Mouse (Mus musculus) heart, embryonic 11.5 days (tissue): ENCODE measurements around the gene Wdr95. TPM values are rescaled to one million over a fixed set of nuclear protein-coding genes. Genes with fewer than 3 reads are reported as not detected.
A peak's percentile ranks its signal among the peaks of the same experiment; 100 is the strongest.

ENCODE experiments used
- ATAC-seq: fragments of 200-750 bp; cut with Nextera tagmentation; replicated peaks from 2 replicates; pipeline ENCODE4 v1.8.0; 2017; ENCODE audit warnings: moderate library complexity; ENCODE audit not compliant: insufficient number of reproducible peaks, low FRiP score, low TSS enrichment
- H3K27ac ChIP-seq: fragments of 300-500 bp; sonication (generic); 2 replicates; pipeline ENCODE4 v1.5.1; 2014; ENCODE audit warnings: mild to moderate bottlenecking, low read depth, low read length
- H3K27me3 ChIP-seq: fragments of 300-500 bp; sonication (generic); 2 replicates; pipeline ENCODE4 v1.6.1; 2014; ENCODE audit warnings: mild to moderate bottlenecking, low read length, mixed read lengths; ENCODE audit not compliant: control insufficient read depth, insufficient read depth
- H3K36me3 ChIP-seq: fragments of 300-500 bp; sonication (generic); 2 replicates; pipeline ENCODE4 v1.6.1; 2014; ENCODE audit warnings: mild to moderate bottlenecking, low read length, moderate library complexity, mixed read lengths; ENCODE audit not compliant: control insufficient read depth, insufficient read depth
- H3K4me1 ChIP-seq: fragments of 300-500 bp; sonication (generic); 2 replicates; pipeline ENCODE4 v1.6.1; 2014; ENCODE audit warnings: low read length; ENCODE audit not compliant: control insufficient read depth, insufficient read depth
- H3K4me2 ChIP-seq: fragments of 300-500 bp; sonication (generic); 2 replicates; pipeline ENCODE4 v1.6.1; 2014; ENCODE audit warnings: mild to moderate bottlenecking, moderate library complexity
- H3K4me3 ChIP-seq: fragments of 300-500 bp; sonication (generic); 2 replicates; pipeline ENCODE4 v1.5.1; 2014; ENCODE audit warnings: low read depth, low read length
- H3K9ac ChIP-seq: fragments of 300-500 bp; sonication (generic); 2 replicates; pipeline ENCODE4 v1.6.1; 2014; ENCODE audit warnings: mild to moderate bottlenecking, low read depth, low read length, moderate library complexity
- H3K9me3 ChIP-seq: fragments of 300-500 bp; sonication (generic); replicated peaks from 2 replicates; pipeline ENCODE4 v1.6.1; 2016; ENCODE audit warnings: low read length; ENCODE audit not compliant: control insufficient read depth
- WGBS: fragments of 180-500 bp; shearing (Covaris S2); extraction: QIAGEN DNeasy Blood & Tissue Kit; methylation state at CpG from one replicate; pipeline ENCODE4 v1.1.7; 2014; ENCODE audit not compliant: insufficient replicate concordance; 5-methylcytosine and 5-hydroxymethylcytosine counted together
- polyA plus RNA-seq: library from polyadenylated mRNA; unstranded; fragments of >200 nt; fragmentation: Nextera tagmentation; extraction: Ambion mirVana; gene quantifications from 2 replicates; pipeline ENCODE4 v1.2.1, GENCODE M21; 2014

Gene Wdr95
- polyA plus RNA-seq, 1 experiment from 2014 or later = 0.09 TPM

DNA sequence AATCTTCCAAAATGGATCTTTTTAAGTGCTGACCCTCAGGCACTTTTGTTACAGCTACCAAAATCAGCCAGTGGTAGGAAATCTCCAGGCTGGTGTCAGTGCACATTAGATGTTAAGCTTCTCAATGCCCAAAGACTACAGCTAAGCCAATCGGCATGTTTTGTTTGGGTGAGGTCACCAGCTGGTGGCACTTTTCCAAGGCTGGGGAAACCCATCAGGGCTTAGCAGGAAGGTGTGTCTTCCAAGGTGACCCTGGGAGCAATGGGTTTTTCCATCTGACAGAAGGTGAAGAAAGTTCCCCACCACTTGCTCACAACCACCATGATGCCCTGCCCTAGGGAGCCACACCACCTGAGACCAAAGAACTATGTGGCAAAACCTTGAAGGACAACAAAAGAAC lies 87.7 kb downstream of the Wdr95 start:
- Histone ChIP-seq H3K36me3 (peaks cover 38% of the 10 kb centered on the region), H3K9me3 (no peaks in the 10 kb centered on the region), H3K4me3 (no peak overlapping the region), H3K9ac (no peak overlapping the region), H3K27me3 (no peaks in the 10 kb centered on the region), H3K4me2 (no peak overlapping the region), H3K4me1 (no peaks in the 10 kb centered on the region), H3K27ac (no peak overlapping the region)
- ATAC-seq = no peak
- 73% methylated on average over 1 of the region's 1 CpGs for WGBS

DNA sequence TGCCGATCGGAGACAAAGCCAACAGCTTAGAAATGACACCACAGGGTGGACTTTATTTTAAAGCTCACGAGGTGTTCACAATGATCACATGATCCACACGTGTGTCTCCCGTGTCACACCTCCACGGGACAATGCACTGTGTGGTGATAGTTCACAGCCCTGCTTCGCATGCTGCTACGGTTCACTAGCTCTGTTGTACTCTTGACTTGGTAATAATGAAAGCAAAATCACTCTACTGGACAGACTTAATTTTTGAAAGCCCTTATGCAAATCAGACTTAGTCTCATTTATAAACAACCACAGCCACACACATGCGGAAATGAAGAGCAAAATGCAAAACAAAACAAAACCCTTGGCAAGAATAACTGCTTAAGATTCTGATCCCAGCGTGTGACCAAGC lies 88.3 kb downstream of the Wdr95 start:
- no peak overlapping the region for H3K4me2 ChIP-seq
- peaks cover 45% of the 10 kb centered on the region for H3K36me3 ChIP-seq
- no peaks in the 10 kb centered on the region for H3K27me3 ChIP-seq
- no peak overlapping the region for H3K4me3 ChIP-seq
- no peaks in the 10 kb centered on the region for H3K9me3 ChIP-seq
- 89% methylated on average over 10 of the region's 10 CpGs for WGBS
- no peak for ATAC-seq
- no peak overlapping the region for H3K27ac ChIP-seq
- no peak overlapping the region for H3K9ac ChIP-seq
- no peaks in the 10 kb centered on the region for H3K4me1 ChIP-seq

DNA sequence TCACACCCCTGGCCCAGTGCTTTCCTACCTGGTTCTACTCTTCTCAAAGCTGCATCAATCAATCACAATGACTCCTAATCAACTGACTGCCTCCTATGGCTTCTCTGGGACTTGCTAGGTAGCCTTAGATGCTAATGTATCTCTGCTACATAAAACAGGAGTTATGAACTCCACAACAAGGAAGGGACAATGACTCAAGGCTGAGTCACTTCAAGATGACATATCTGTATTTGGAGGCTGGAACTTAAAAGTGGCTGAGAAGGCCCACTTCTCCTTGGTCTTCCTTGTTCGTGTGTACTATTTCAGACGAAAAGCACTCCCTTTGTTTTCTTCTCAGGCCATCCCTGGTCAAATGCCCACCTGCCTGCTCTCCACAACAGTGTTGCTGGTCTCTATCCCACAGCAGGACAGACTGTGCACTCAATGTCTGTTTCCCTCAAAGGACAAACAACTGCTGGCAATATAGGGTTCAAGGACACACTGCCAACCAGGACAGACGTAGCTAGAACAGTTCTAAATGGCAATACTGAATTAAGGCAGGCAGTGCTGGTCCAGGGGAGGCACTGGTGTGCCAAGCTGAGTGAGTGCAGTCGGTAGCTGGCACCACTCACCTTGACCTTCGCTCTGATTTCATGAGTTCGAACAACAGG lies 89.4 kb downstream of the Wdr95 start:
- no peak for ATAC-seq
- H3K27me3 ChIP-seq = no peaks in the 10 kb centered on the region
- WGBS = 85% methylated on average over 6 of the region's 6 CpGs
- H3K9me3 ChIP-seq = no peaks in the 10 kb centered on the region
- H3K4me3 ChIP-seq = no peak overlapping the region
- no peak overlapping the region for H3K27ac ChIP-seq
- no peak overlapping the region for H3K9ac ChIP-seq
- H3K4me1 ChIP-seq = no peaks in the 10 kb centered on the region
- H3K36me3 ChIP-seq = peaks cover 50% of the 10 kb centered on the region
- no peak overlapping the region for H3K4me2 ChIP-seq

DNA sequence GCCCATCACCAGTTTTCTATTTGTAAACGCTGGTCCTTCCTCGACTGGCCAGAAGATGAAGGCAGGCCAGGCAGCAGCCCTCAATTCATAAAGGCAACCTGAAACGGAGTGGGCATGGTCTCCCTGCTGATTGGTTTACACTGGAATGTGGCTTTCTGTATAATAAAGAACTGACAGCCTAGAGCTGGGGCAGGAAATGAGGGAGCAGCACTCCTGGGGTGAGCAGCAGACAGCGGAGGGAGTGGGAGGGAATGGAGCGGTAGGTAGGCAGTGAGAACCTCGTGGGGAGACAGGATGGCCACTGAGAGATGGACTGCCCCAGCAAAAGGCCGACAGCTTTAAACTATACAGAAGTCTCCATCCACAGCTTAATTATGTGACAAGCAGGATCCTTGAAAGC lies 93.7 kb downstream of the Wdr95 start:
- H3K27ac ChIP-seq = no peak overlapping the region
- H3K36me3 ChIP-seq = peaks cover 65% of the 10 kb centered on the region
- H3K4me3 ChIP-seq = no peak overlapping the region
- H3K9me3 ChIP-seq = no peaks in the 10 kb centered on the region
- H3K4me1 ChIP-seq = no peaks in the 10 kb centered on the region
- no peak overlapping the region for H3K9ac ChIP-seq
- WGBS = 71% methylated on average over 7 of the region's 7 CpGs
- no peak for ATAC-seq
- H3K27me3 ChIP-seq = no peaks in the 10 kb centered on the region
- H3K4me2 ChIP-seq = no peak overlapping the region

DNA sequence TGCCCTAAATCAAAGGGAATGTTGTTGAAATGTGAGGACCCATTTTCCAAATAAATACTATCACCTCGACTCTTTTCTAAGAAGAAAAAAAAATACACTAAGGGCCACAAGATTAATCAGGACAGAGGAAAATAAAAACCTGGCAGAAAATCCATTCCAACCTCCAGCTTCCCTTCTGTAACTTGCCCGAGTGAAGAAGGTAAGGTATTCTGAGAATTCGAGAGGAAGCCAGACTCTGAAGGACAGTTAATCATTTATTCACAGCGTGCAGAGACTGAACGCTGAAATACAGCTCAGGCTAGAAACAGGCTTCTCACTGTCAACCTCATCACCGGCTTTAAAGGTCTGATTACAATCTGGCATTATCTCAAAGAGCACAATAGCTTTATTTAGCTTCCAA lies 94.2 kb downstream of the Wdr95 start:
- 65% methylated on average over 6 of the region's 6 CpGs for WGBS
- no peaks in the 10 kb centered on the region for H3K27me3 ChIP-seq
- no peak overlapping the region for H3K9ac ChIP-seq
- H3K27ac ChIP-seq = no peak overlapping the region
- H3K4me2 ChIP-seq = no peak overlapping the region
- no peak overlapping the region for H3K4me3 ChIP-seq
- H3K4me1 ChIP-seq = no peaks in the 10 kb centered on the region
- ATAC-seq = no peak
- H3K36me3 ChIP-seq = peaks cover 62% of the 10 kb centered on the region
- no peaks in the 10 kb centered on the region for H3K9me3 ChIP-seq

DNA sequence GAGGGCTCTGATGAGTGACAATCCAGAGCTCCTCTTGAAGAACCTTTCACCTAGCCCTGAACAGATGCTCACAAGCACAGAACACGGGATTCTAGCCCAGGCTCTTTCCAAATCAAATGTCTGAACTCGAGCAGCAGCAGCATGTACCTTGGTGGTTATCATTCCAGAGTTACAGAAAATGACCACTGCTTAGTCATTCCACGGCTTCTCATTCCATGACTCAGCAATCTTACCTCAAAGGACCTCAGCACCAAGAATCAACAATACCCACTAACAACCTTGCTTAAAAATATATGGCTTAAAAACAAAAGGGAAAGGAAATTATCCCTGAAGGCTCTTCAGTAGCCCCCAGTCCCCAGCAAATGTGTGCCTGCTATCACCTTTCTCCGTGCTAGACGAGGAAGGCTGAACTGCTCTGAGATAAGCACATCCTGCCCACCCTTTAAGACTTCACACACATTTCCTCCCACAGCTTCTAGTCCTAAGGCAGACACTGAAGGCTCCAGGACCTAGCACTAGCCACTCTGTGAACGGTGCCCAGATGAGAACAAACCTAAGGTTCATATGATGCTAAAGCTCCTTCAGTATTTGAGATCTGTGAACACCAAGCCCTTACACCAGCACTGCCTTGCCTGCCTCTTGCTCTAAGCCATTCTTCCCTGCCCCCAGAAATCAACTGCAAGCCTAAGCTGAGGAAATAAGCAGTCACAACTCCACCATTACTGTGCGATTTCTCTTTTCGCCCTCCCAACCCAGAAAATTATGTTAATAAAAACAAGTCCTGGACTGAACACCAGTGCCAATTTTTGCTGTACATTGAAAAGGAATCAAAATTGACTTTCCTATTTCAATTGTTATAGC lies 95.6 kb downstream of the Wdr95 start:
- 0 out of 2 replicates have a peak overlapping the region, but pooled peaks have one; percentile 1 for H3K9ac ChIP-seq
- H3K27ac ChIP-seq = peak overlapping the region; percentile 75
- no peak overlapping the region for H3K4me3 ChIP-seq
- 53% methylated on average over 8 of the region's 8 CpGs for WGBS
- H3K9me3 ChIP-seq = no peaks in the 10 kb centered on the region
- no peaks in the 10 kb centered on the region for H3K4me1 ChIP-seq
- H3K27me3 ChIP-seq = no peaks in the 10 kb centered on the region
- peaks cover 61% of the 10 kb centered on the region for H3K36me3 ChIP-seq
- H3K4me2 ChIP-seq = no peak overlapping the region; the same call in 1 of the 2 replicates
- peak; percentile 83 for ATAC-seq

DNA sequence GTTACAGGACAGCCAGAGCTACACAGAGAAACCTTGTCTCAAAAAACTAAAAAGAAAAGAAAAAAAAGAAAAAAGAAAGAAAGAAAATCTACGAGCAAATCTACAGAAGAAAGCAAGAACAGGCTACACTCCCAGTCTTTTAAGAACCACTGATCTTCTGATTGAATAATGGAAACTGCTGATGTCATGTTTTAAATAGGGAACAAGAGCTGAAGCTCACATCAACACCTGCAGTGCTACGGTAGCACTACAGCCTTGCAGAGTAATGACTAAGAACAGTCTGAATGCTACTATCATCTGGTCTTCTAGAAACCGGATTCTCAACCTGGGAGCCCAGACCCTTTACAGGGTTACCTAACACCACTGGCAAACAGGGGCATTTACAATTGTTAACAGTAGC lies 97.1 kb downstream of the Wdr95 start:
- Histone ChIP-seq H3K27ac (no peak overlapping the region), H3K4me2 (no peak overlapping the region), H3K9ac (no peak overlapping the region), H3K36me3 (peaks cover 65% of the 10 kb centered on the region), H3K9me3 (no peaks in the 10 kb centered on the region), H3K27me3 (no peaks in the 10 kb centered on the region), H3K4me3 (no peak overlapping the region), H3K4me1 (no peaks in the 10 kb centered on the region)
- ATAC-seq = no peak
- WGBS = 78% methylated on average over 3 of the region's 3 CpGs

DNA sequence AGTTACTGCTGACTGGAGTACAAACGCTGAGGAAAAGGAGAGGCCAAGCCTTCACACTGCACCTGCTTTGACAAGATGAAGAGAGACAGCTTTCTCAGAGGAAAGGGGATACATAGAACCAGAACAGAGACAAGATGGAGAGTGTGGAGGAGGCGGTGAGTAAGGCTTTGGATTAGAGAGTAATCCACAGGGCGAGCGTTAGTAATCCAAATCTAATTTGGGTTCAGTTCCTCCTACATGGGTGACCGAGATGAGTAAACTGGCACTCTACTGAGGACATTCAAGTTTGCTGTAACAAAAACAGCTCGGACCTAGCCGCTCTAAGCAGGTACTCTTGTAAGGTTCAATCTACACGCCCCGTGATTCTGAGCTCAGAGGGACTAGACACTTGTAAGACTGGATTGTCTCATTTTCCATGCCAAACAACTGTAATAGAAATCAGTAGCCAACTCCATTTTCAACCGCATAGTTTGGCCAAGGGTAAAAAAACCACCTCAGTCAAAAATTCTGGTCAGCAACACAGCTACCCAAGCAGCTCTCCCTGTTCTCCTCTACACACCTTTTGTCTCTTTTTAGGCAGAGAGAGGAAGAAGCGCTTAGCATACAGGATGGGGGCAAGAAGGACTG lies 106.0 kb downstream of the Wdr95 start:
- peak overlapping the region; percentile 81 for H3K4me2 ChIP-seq
- H3K36me3 ChIP-seq = peaks cover 17% of the 10 kb centered on the region
- no peaks in the 10 kb centered on the region for H3K9me3 ChIP-seq
- H3K27ac ChIP-seq = no peak overlapping the region
- no peak for ATAC-seq
- peak overlapping the region; percentile 82; the same call in 1 of the 2 replicates for H3K9ac ChIP-seq
- H3K4me3 ChIP-seq = peak overlapping the region; percentile 78
- WGBS = 75% methylated on average over 11 of the region's 11 CpGs
- H3K4me1 ChIP-seq = peaks cover 8% of the 10 kb centered on the region; the same call in 1 of the 2 replicates
- no peaks in the 10 kb centered on the region for H3K27me3 ChIP-seq
